Mouse (Mus musculus): ENCODE measurements at regions not wholly inside any gene's neighbourhood (a gene's known extent, or its start where the extent isn't known, plus 50 kb on each side); places are given as distances from the start of the nearest gene placed in this dataset.

GRCm38 (mm10) chr2:50964062-50964461 is 184.8 kb downstream of the Rnd3 start:
- no peak overlapping the region for H3K9ac ChIP-seq
- WGBS: 86% methylated on average over 3 of the region's 3 CpGs
- ATAC-seq (ENCODE audit: insufficient number of reproducible peaks, insufficient read depth, low FRiP score, low TSS enrichment, low read depth): no peak
- no peaks in the 10 kb centered on the region for H3K9me3 ChIP-seq
- H3K36me3 ChIP-seq: no peaks in the 10 kb centered on the region
- H3K4me2 ChIP-seq: no peak overlapping the region
- no peaks in the 10 kb centered on the region for H3K27me3 ChIP-seq
- 0 out of 2 replicates have a peak, but pooled peaks cover 4% of the 10 kb centered on the region for H3K4me1 ChIP-seq
- no peak overlapping the region for H3K27ac ChIP-seq
- no peak overlapping the region for H3K4me3 ChIP-seq

- Histone ChIP-seq H3K9me3 (no peaks in the 10 kb centered on the region), H3K9ac (no peak overlapping the region), H3K4me2 (no peak overlapping the region), H3K4me3 (no peak overlapping the region), H3K4me1 (no peaks in the 10 kb centered on the region), H3K27me3 (no peaks in the 10 kb centered on the region), H3K27ac (no peak overlapping the region), H3K36me3 (no peaks in the 10 kb centered on the region)
- 71% methylated on average over 4 of the region's 4 CpGs for WGBS
- ATAC-seq (ENCODE audit: insufficient number of reproducible peaks, insufficient read depth, low FRiP score, low TSS enrichment, low read depth): no peak
Measured at GRCm38 (mm10) chr2:50961049-50961448, 187.9 kb downstream of the Rnd3 start.

GRCm38 (mm10) chr2:50959323-50959722 is 189.6 kb downstream of the Rnd3 start:
- Histone ChIP-seq H3K9ac (no peak overlapping the region), H3K9me3 (no peaks in the 10 kb centered on the region), H3K4me1 (no peaks in the 10 kb centered on the region), H3K4me2 (no peak overlapping the region), H3K27me3 (no peaks in the 10 kb centered on the region), H3K36me3 (no peaks in the 10 kb centered on the region), H3K27ac (no peak overlapping the region), H3K4me3 (no peak overlapping the region)
- ATAC-seq (ENCODE audit: insufficient number of reproducible peaks, insufficient read depth, low FRiP score, low TSS enrichment, low read depth): no peak
- WGBS: 79% methylated on average over 9 of the region's 9 CpGs

GRCm38 (mm10) chr2:50954361-50955066 is 194.4 kb downstream of the Rnd3 start:
- 71% methylated on average over 6 of the region's 6 CpGs for WGBS
- no peak for ATAC-seq (ENCODE audit: insufficient number of reproducible peaks, insufficient read depth, low FRiP score, low TSS enrichment, low read depth)
- no peak overlapping the region for H3K4me3 ChIP-seq
- H3K36me3 ChIP-seq: no peaks in the 10 kb centered on the region
- no peak overlapping the region for H3K27ac ChIP-seq
- H3K9me3 ChIP-seq: no peaks in the 10 kb centered on the region
- no peaks in the 10 kb centered on the region for H3K4me1 ChIP-seq
- H3K27me3 ChIP-seq: no peaks in the 10 kb centered on the region
- H3K4me2 ChIP-seq: no peak overlapping the region
- H3K9ac ChIP-seq: no peak overlapping the region

- no peaks in the 10 kb centered on the region for H3K9me3 ChIP-seq
- no peak for ATAC-seq (ENCODE audit: insufficient number of reproducible peaks, insufficient read depth, low FRiP score, low TSS enrichment, low read depth)
- H3K27me3 ChIP-seq: no peaks in the 10 kb centered on the region
- H3K4me3 ChIP-seq: no peak overlapping the region
- H3K27ac ChIP-seq: no peak overlapping the region
- no peaks in the 10 kb centered on the region for H3K36me3 ChIP-seq
- WGBS: 96% methylated on average over 3 of the region's 3 CpGs
- H3K4me1 ChIP-seq: no peaks in the 10 kb centered on the region
- H3K4me2 ChIP-seq: no peak overlapping the region
- no peak overlapping the region for H3K9ac ChIP-seq
Measured at GRCm38 (mm10) chr2:50951027-50951426, 197.9 kb downstream of the Rnd3 start.

GRCm38 (mm10) chr2:50949717-50950116 is 199.2 kb downstream of the Rnd3 start:
- Histone ChIP-seq H3K27ac (no peak overlapping the region), H3K36me3 (no peaks in the 10 kb centered on the region), H3K4me1 (peaks cover 7% of the 10 kb centered on the region; the same call in 1 of the 2 replicates), H3K27me3 (no peaks in the 10 kb centered on the region), H3K4me3 (no peak overlapping the region), H3K4me2 (no peak overlapping the region), H3K9me3 (no peaks in the 10 kb centered on the region), H3K9ac (no peak overlapping the region)
- no peak for ATAC-seq (ENCODE audit: insufficient number of reproducible peaks, insufficient read depth, low FRiP score, low TSS enrichment, low read depth)
- WGBS: 78% methylated on average over 4 of the region's 4 CpGs

GRCm38 (mm10) chr2:50945526-50945925 is 203.4 kb downstream of the Rnd3 start:
- H3K4me1 ChIP-seq: peaks cover 24% of the 10 kb centered on the region
- no peak overlapping the region for H3K4me3 ChIP-seq
- WGBS: 72% methylated on average over 4 of the region's 4 CpGs
- H3K27ac ChIP-seq: no peak overlapping the region
- H3K9me3 ChIP-seq: no peaks in the 10 kb centered on the region
- no peaks in the 10 kb centered on the region for H3K36me3 ChIP-seq
- no peak overlapping the region for H3K9ac ChIP-seq
- H3K27me3 ChIP-seq: no peaks in the 10 kb centered on the region
- no peak overlapping the region for H3K4me2 ChIP-seq
- no peak for ATAC-seq (ENCODE audit: insufficient number of reproducible peaks, insufficient read depth, low FRiP score, low TSS enrichment, low read depth)

GRCm38 (mm10) chr2:50943180-50943579 is 205.7 kb downstream of the Rnd3 start:
- no peak overlapping the region for H3K4me3 ChIP-seq
- no peaks in the 10 kb centered on the region for H3K36me3 ChIP-seq
- no peaks in the 10 kb centered on the region for H3K27me3 ChIP-seq
- no peak for ATAC-seq (ENCODE audit: insufficient number of reproducible peaks, insufficient read depth, low FRiP score, low TSS enrichment, low read depth)
- WGBS: 23% methylated on average over 15 of the region's 15 CpGs
- peak overlapping the region; percentile 57 for H3K27ac ChIP-seq
- H3K4me2 ChIP-seq: peak overlapping the region; percentile 45
- no peaks in the 10 kb centered on the region for H3K9me3 ChIP-seq
- no peak overlapping the region for H3K9ac ChIP-seq
- peaks cover 24% of the 10 kb centered on the region for H3K4me1 ChIP-seq

GRCm38 (mm10) chr2:50942741-50943140 is 206.2 kb downstream of the Rnd3 start:
- H3K36me3 ChIP-seq: no peaks in the 10 kb centered on the region
- peaks cover 24% of the 10 kb centered on the region for H3K4me1 ChIP-seq
- H3K27ac ChIP-seq: peak overlapping the region; percentile 57
- no peaks in the 10 kb centered on the region for H3K27me3 ChIP-seq
- H3K4me3 ChIP-seq: no peak overlapping the region
- no peak for ATAC-seq (ENCODE audit: insufficient number of reproducible peaks, insufficient read depth, low FRiP score, low TSS enrichment, low read depth)
- 47% methylated on average over 11 of the region's 11 CpGs for WGBS
- H3K9ac ChIP-seq: no peak overlapping the region
- H3K9me3 ChIP-seq: no peaks in the 10 kb centered on the region
- H3K4me2 ChIP-seq: peak overlapping the region; percentile 45

GRCm38 (mm10) chr2:50932936-50933335 is 216.0 kb downstream of the Rnd3 start:
- peak overlapping the region; percentile 22; the same call in 1 of the 2 replicates for H3K27ac ChIP-seq
- ATAC-seq (ENCODE audit: insufficient number of reproducible peaks, insufficient read depth, low FRiP score, low TSS enrichment, low read depth): no peak
- H3K9ac ChIP-seq: no peak overlapping the region
- H3K27me3 ChIP-seq: no peaks in the 10 kb centered on the region
- H3K4me3 ChIP-seq: no peak overlapping the region
- peaks cover 5% of the 10 kb centered on the region; the same call in 1 of the 2 replicates for H3K4me1 ChIP-seq
- no peaks in the 10 kb centered on the region for H3K9me3 ChIP-seq
- H3K36me3 ChIP-seq: no peaks in the 10 kb centered on the region
- 15% methylated on average over 7 of the region's 7 CpGs for WGBS
- no peak overlapping the region for H3K4me2 ChIP-seq

- Histone ChIP-seq H3K9me3 (no peaks in the 10 kb centered on the region), H3K27ac (no peak overlapping the region), H3K27me3 (no peaks in the 10 kb centered on the region), H3K4me1 (peaks cover 7% of the 10 kb centered on the region; the same call in 1 of the 2 replicates), H3K9ac (no peak overlapping the region), H3K4me3 (no peak overlapping the region), H3K36me3 (no peaks in the 10 kb centered on the region), H3K4me2 (no peak overlapping the region)
- ATAC-seq (ENCODE audit: insufficient number of reproducible peaks, insufficient read depth, low FRiP score, low TSS enrichment, low read depth): no peak
Measured at GRCm38 (mm10) chr2:50921002-50921401, 227.9 kb downstream of the Rnd3 start.

- H3K9me3 ChIP-seq: no peaks in the 10 kb centered on the region
- peaks cover 7% of the 10 kb centered on the region; the same call in 1 of the 2 replicates for H3K4me1 ChIP-seq
- H3K36me3 ChIP-seq: no peaks in the 10 kb centered on the region
- no peak overlapping the region for H3K9ac ChIP-seq
- no peak for ATAC-seq (ENCODE audit: insufficient number of reproducible peaks, insufficient read depth, low FRiP score, low TSS enrichment, low read depth)
- no peaks in the 10 kb centered on the region for H3K27me3 ChIP-seq
- H3K4me2 ChIP-seq: no peak overlapping the region
- 47% methylated on average over 18 of the region's 18 CpGs for WGBS
- H3K4me3 ChIP-seq: no peak overlapping the region
- no peak overlapping the region for H3K27ac ChIP-seq
Measured at GRCm38 (mm10) chr2:50916323-50917221, 232.3 kb downstream of the Rnd3 start.

Measured in embryonic facial prominence, embryonic 13.5 days (tissue).